Mouse (Mus musculus): ENCODE measurements around the gene Pcp4. TPM values are rescaled to one million over a fixed set of nuclear protein-coding genes. Genes with fewer than 3 reads are reported as not detected.

The Pcp4 gene
- total and polyA plus RNA-seq, 3 experiments = 2.4 to 3.3 TPM; not detected in 1

DNA sequence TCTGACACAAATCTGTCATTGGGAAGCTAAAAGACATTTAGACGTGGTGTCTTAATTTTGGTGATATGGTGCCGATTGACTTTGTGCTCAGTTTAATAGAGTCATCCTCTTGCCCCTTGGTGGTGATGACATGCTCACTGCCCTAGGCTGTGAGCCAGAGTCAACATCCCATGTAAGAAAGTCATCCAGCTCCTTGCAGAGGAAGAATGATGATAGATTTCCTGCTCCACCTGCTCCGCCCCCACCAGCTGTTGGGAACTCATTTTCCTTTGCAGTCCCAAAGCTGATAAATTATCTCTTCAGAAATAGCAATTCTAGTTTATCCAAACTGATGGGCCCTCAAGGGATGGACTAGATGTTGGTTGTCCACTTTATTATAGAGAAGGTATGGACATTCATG, 89.2 kb downstream of the Pcp4 start:
- dilution Hi-C loops (cut with MboI; ENCODE audit: extremely low pct_ligation_motif_present, extremely low pct_unique_long_range_greater_than_20kb, low sequenced_read_pairs) = no loop called here
- no peaks in the 10 kb centered on the region for H3K4me1 ChIP-seq (ENCODE audit: control insufficient read depth in 1 of 2, insufficient read depth in 2 of 2)
- in situ Hi-C loops (cut with MboI; ENCODE audit: low pct_ligation_motif_present, low pct_unique_long_range_greater_than_20kb, low sequenced_read_pairs) = no loop called here
- TF ChIP-seq ZC3H11A (IDR thresholded peaks at IDR 0.05; ENCODE audit: low read depth, low read length) (no peak), ZKSCAN1 (IDR thresholded peaks at IDR 0.05; ENCODE audit: borderline replicate concordance, low read depth, low read length) (no peak), HCFC1 (IDR thresholded peaks at IDR 0.05; ENCODE audit: low read depth, low read length) (no peak), MAZ (IDR thresholded peaks at IDR 0.05; ENCODE audit: low read depth, low read length) (no peak), EP300 (IDR thresholded peaks at IDR 0.05; ENCODE audit: low read length) (no peak), NELFE (IDR thresholded peaks at IDR 0.05; ENCODE audit: low read depth, low read length) (no peak), RAD21 (IDR thresholded peaks at IDR 0.05; ENCODE audit: low read depth, low read length) (no peak), MAFK (IDR thresholded peaks at IDR 0.05; ENCODE audit: insufficient replicate concordance, low read length) (no peak), MAX (IDR thresholded peaks at IDR 0.05; ENCODE audit: low read length) (no peak), POLR2A (IDR thresholded peaks at IDR 0.05; ENCODE audit: low read depth, low read length) (no peak), ETS1 (conservative IDR thresholded peaks at IDR 0.05; ENCODE audit: low read depth, low read length) (no peak), GABPA (IDR thresholded peaks at IDR 0.05; ENCODE audit: insufficient replicate concordance, low read depth, low read length) (no peak), JUND (conservative IDR thresholded peaks at IDR 0.05; ENCODE audit: low read depth, low read length) (no peak)
- H3K27ac ChIP-seq (ENCODE audit: insufficient read depth, low read depth) = no peak overlapping the region
- no peaks in the 10 kb centered on the region for H3K27me3 ChIP-seq (replicated peaks)
- no peaks in the 10 kb centered on the region for H3K79me2 ChIP-seq (replicated peaks; ENCODE audit: control insufficient read depth, extremely low read depth, insufficient read depth, poor library complexity, severe bottlenecking)
- H3K36me3 ChIP-seq (replicated peaks in 1 of 2; ENCODE audit: control insufficient read depth in 1 of 2, insufficient read depth in 1 of 2, low read length in 1 of 2) = no peaks in the 10 kb centered on the region
- DNase-seq (ENCODE audit: extremely low read depth) = no peak
- H3K4me2 ChIP-seq (ENCODE audit: insufficient read depth, low read depth, poor library complexity, severe bottlenecking) = no peak overlapping the region
- H3K9me3 ChIP-seq (replicated peaks; ENCODE audit: low read length) = peaks cover 6% of the 10 kb centered on the region
- H3K9ac ChIP-seq (ENCODE audit: insufficient read depth, low read depth) = no peak overlapping the region
- H3K4me3 ChIP-seq (replicated peaks in 1 of 3; ENCODE audit: low read depth in 2 of 3, low read length in 2 of 3, poor library complexity in 1 of 3) = no peak overlapping the region

DNA sequence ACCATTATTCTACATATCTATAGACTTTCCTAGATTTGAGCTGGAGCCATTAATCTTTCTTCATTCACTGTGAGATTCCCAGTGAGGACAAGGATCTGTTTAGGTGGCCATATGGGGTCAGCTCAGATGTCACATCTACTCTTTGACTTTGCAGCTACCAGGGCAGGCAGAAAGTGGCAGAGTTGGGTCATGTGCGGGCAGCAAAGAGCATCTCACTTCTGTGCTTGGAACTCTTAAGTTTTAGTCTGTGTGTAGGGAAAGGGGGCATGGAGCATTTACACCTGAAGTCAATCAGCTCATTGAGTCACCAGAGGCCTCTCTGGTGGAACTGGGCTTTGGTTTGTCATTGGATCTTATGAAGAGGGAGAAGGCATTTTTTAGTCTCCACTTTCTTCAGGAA, 90.9 kb downstream of the Pcp4 start:
- H3K27me3 ChIP-seq (replicated peaks) = no peaks in the 10 kb centered on the region
- DNase-seq (ENCODE audit: extremely low read depth) = no peak
- in situ Hi-C loops (cut with MboI; ENCODE audit: low pct_ligation_motif_present, low pct_unique_long_range_greater_than_20kb, low sequenced_read_pairs) (no loop called here), dilution Hi-C loops (cut with MboI; ENCODE audit: extremely low pct_ligation_motif_present, extremely low pct_unique_long_range_greater_than_20kb, low sequenced_read_pairs) (no loop called here)
- no peak for TF ChIP-seq ETS1 (conservative IDR thresholded peaks at IDR 0.05; ENCODE audit: low read depth, low read length)
- no peak for TF ChIP-seq RAD21 (IDR thresholded peaks at IDR 0.05; ENCODE audit: low read depth, low read length)
- TF ChIP-seq ELF1 (IDR thresholded peaks at IDR 0.05; ENCODE audit: low read depth, low read length) = no peak
- TF ChIP-seq JUN (IDR thresholded peaks at IDR 0.05; ENCODE audit: insufficient read depth, low read depth, low read length) = no peak
- no peak for TF ChIP-seq SIN3A (IDR thresholded peaks at IDR 0.05; ENCODE audit: low read length)
- no peak for TF ChIP-seq NELFE (IDR thresholded peaks at IDR 0.05; ENCODE audit: low read depth, low read length)
- H3K27ac ChIP-seq (ENCODE audit: insufficient read depth, low read depth) = no peak overlapping the region
- no peak overlapping the region for H3K4me3 ChIP-seq (replicated peaks in 1 of 3; ENCODE audit: low read depth in 2 of 3, low read length in 2 of 3, poor library complexity in 1 of 3)
- H3K36me3 ChIP-seq (replicated peaks in 1 of 2; ENCODE audit: control insufficient read depth in 1 of 2, insufficient read depth in 1 of 2, low read length in 1 of 2) = no peaks in the 10 kb centered on the region
- no peaks in the 10 kb centered on the region for H3K79me2 ChIP-seq (replicated peaks; ENCODE audit: control insufficient read depth, extremely low read depth, insufficient read depth, poor library complexity, severe bottlenecking)
- no peak overlapping the region for H3K9ac ChIP-seq (ENCODE audit: insufficient read depth, low read depth)
- no peak overlapping the region for H3K4me2 ChIP-seq (ENCODE audit: insufficient read depth, low read depth, poor library complexity, severe bottlenecking)
- peaks cover 0 to 10% of the 10 kb centered on the region in 2 experiments; a peak in 2 of 4 replicates for H3K4me1 ChIP-seq (ENCODE audit: control insufficient read depth in 1 of 2, insufficient read depth in 2 of 2)
- peaks cover 6% of the 10 kb centered on the region for H3K9me3 ChIP-seq (replicated peaks; ENCODE audit: low read length)
